Mouse (Mus musculus): ENCODE measurements around the gene Lrrc23.

- TF ChIP-seq CTCF (IDR thresholded peaks at IDR 0.05; ENCODE audit: borderline replicate concordance, insufficient read depth, low read depth, low read length) (no peak), POLR2A (IDR thresholded peaks at IDR 0.05; ENCODE audit: borderline replicate concordance, insufficient read depth, low read length) (no peak; the same call in 1 of the 2 replicates)
These were observed 9.5 kb downstream of the Lrrc23 start for GRCm38 (mm10) chr6:124770013-124770412.

Measured in cerebellum, adult 2 months (tissue).